Mouse (Mus musculus) cerebellum, adult 9-10 months (tissue): ENCODE measurements at regions not wholly inside any gene's neighbourhood (a gene's known extent, or its start where the extent isn't known, plus 50 kb on each side); places are given as distances from the start of the nearest gene placed in this dataset.

ENCODE experiments used
- DNase-seq: peaks from one replicate; pipeline ENCODE4 v3.0.0; 2022

DNA sequence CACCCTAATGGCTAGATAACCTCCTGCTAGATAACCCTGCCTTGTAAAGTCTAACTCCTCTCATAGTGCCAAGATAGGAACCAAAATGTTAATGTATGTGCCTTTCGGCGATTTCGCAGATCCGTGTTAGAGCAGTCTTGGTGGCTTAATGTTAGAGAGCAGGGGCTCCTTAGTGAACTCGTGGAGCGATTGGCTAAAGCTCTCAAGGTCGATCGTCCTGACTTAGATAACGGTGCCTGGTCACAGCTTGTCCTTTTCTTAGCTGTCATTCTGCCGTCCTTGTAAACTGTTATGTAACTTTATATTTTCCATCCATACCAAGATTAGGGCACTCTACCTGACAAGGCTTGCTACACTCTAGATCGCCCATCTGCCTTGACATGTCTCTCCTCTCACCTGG is 119.5 kb upstream of the Prox1 start:
- no peak for DNase-seq

DNA sequence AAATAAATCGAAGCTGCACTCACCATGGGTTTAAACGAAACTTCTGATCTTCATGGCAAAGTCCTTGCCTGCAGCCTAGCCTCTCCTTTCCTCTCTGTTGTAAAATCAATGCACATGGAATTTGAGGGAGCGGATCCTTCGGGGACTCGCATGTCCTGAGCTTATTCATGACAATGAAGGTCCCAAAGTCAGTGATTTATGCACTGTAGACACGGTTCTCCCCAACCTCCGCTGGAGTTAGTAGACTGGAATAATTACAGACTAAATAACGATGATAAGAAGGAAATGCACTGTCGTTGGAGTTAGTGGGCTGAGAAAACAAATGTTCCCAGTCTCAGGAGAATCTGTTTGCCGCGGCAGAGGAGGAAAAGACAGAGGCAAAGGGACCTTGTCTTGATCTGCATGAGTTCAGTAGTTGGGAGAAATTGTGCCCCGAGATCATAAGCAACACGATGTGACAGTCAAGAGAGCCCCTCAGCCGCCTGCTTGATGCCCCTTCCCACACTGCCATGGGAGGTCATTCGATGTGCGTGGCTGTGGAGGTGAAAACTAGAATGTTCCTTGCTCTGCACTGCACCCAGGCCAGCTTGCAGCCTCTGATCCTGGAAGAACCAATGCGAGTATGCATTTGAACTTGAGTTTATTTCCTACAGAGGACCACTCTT is 116.1 kb upstream of the Prox1 start:
- no peak for DNase-seq

DNA sequence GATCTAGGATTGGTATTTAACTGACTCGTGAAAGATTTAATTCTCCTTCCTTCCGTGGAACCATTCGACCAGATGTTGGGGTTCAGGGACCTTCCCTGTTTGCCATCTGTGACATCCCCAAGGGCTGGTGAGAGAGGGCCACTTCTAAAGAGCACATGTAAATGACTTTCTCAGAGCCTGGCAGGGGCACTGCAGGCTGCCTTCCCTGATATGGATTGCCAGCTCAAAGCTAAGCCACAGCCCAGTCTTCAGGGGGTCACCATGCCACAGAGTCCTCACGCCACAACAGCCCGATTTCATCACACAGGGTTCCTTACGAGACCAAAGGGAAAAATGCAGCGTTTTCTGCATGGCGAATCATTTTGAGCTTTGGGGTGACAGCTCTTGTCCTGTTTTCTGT is 115.1 kb upstream of the Prox1 start:
- DNase-seq = no peak

DNA sequence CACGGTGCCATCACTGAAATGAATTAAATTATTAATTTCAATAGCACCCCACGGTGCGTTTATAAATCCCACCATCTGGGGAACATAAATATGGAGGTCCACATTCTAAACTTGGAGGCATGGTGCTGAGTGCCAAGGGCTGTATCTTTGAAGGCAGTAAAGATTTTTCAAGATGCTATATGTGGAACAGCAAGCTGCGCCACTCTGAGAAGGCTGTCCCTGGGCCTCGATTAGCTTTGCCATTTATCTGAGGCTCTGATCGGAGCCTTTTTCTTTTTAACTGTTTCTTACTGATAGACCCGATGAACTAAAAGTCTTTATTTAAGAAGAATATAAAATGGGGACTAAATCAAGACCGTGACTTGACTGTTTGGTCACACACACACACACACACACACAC is 114.5 kb upstream of the Prox1 start:
- no peak for DNase-seq

DNA sequence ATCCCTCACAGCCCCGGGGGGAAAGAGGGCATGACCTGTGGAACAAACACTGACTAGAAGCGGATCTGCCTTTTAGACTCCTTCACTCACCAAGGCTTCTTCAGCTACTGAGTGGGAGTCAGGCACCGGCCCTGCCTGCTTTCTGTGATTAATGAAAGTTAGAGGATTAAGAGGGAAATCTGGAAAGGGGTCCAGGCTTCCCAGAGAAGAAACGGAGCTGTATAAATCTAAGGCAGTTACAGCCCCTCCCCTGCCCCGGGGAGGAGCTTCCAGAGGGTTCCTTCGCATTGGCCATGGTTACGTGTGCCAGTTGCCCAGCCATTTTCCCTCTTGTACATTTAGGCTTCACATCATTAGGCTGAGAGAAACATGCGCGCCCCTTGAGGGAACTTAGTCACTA is 113.6 kb upstream of the Prox1 start:
- DNase-seq = no peak

DNA sequence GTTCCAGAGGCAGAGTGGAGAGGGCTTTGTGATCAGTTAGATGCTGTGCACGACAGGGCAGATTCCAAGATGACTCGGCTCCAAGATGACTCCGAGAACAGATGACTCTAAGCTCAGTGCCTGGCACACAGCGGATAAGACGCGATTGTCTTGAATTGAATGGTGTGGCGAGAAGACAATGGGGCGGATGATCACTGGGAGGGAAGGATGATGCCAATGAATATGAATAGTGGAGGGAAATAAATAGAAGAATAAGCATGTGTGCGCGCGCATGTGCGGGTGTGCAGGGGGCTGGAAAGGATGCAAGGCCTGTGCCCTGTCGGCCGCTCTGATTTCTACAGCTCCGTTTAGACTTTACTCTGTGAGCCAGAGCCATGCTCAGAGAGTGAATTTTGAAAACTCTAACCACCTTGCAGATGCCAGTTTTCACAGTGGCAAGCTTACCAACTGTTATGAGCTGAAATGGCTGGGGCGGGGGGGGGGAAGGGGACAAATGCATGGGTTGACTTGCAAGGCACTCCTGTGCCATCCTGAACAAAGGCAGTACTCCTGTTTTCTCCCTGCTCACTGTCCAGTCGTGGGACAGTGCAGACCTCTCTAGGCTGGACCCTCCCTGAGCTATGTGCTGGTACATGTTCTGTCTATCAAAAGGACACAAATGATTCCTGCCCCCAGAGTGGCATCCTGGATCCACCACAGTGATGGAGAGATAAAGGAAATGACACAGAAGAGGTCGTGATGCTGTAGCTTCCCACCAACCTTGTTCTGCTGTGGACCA is 109.8 kb upstream of the Prox1 start:
- DNase-seq = peak; percentile 29

DNA sequence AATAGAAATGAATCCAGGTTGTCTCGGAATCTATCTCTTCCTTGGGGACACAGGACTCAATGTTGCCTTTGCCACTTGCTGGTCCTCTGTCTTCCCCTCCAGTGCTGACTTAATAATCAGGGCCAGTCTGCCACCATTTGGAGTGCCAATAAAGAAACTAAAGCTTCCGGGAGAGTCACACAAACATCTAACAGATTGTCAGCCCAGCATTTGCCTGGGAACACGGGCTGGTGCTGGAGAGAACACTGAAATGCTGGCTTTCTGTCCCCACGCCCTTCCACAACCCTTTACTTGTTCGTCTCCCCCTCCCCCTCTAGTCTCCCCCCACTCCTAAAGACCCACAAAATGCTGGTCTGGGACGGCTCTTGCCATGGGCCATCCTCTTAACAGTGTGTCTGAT is 104.4 kb upstream of the Prox1 start:
- no peak for DNase-seq

DNA sequence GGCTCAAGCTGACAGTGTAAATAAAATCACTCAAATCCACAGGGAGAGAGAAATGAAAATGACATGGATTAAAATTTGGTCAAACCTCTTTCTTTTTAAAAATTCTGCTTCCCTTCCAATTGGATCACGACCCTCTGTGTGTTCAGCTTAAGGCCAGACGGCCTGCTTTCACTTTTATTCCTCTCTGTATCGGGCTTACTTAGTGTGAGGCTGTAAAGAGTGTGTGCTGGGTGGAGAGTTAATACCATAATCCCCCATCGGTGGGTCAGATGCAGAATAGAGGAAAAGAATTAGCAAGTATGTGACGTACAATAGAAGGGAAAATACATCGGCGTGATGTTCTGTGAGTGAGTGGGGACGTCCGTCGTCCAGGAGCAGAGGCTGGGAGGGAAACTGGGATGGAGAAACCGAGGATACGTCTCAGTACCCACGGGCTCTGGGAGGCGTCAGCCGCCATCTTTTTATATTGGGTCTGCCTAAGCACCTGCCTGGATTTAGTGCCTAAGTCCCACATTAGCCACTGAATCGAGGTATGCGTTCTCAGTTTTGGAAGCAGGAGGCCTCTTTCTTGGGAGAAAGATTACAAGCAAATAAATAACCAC is 100.4 kb upstream of the Prox1 start:
- DNase-seq = no peak

DNA sequence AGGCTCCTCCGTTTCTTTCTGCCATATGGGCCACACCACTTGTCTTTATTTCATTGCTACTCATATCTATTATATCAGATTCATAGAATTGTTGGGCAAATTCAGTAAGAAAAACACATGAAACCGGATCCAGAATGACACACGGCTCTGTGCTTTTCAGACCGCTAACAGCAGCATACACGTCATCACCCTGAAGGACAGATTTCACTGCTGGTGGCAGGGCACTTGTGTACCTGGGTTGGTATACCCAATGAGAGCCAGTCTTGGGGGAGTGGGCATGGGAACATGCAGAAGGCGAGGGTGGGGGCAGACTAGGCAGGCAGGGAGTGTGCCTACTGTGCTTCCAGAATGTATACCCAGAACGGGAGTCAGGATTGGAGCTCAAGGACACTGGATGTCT is 98.7 kb upstream of the Prox1 start:
- no peak for DNase-seq

DNA sequence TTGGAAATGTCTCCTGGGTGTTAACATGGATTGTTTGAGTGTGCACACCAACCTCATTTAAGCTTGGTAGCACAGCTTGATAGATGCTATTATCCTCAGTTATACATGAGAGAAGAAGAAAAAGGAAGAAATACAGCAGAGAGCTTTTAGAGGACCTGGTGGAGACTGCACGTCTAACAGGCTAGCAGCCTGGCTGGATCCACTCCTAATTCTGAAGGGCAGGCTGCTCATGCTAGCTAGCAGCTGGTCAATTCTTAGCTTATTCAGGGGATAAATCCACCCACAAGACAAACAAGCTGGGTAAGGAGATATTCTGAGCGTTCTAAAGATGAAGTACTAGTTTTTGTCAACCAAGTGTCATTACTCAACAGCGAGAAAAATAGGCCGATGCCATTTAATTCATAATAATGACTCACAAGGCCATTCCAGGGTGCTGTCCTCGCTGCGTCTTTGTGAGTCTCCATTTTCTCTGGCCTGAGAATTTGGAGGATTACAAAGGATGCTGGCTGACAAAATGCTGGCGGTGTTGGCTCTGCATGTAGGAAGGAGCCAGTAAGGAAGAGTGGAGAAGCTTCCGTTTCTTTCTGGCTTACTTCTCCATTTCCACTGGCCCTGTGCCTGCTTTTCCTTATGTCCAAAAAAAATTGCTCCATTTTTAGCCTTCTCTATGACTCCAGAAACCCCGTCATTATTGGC is 94.7 kb upstream of the Prox1 start:
- DNase-seq = peak; percentile 24

DNA sequence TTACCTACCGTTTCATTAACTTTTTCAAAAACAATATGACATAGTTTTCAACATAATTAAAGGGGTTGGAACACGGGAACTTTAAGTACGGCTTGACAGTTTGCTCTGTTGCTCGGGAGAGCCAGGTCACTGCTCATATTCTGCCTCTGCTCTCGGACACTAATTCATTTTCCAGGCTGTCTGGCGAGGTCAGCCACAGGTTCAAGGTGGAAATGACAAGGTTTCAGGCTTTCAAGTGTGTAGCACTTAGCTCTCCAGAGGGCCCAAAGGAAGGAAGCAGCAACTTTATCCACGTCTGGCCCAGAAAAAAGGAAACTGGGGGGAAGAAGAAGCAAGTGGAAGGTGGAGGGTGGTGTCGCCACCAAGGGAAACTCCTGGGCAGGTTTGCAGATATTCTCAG is 94.0 kb upstream of the Prox1 start:
- DNase-seq = no peak

DNA sequence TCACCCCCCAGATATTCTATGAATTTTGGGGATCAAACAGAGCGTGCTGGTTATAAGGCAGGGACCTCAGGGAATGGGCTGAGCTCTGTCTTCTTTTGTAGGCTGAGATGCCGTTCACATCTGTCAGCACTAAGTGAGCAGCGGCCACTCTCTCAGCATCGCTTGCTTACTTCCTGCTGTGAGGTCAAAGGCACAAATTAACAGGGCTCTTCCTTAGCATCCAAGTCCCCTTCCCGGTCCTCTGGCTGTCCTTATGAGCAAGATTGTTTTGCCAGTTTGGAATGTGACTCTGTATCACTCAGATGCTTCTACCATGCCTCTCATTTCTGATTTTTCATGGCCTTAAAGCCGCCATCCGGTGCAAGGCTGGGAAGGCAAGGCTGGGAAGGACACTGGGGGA is 93.1 kb upstream of the Prox1 start:
- no peak for DNase-seq

DNA sequence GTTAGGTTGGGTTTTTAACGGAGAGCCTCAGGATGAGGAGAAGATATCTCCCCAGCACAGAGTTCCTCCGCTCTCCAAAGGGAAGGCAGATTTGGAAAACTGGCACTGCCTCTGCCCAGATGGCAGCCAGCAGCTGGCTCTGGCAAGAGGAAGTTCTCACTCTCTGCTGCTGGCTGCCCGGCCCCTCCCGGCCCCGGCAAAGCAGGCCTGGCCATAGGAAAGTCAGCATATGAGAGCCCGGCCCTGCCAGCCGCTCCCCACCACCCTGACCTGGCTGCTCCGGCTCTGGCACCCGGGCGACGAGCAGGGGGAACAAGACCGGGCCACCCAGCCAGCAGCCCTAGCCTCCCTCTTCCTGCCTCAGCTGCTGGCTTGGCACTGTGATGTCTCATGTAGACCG is 89.1 kb upstream of the Prox1 start:
- DNase-seq = no peak

DNA sequence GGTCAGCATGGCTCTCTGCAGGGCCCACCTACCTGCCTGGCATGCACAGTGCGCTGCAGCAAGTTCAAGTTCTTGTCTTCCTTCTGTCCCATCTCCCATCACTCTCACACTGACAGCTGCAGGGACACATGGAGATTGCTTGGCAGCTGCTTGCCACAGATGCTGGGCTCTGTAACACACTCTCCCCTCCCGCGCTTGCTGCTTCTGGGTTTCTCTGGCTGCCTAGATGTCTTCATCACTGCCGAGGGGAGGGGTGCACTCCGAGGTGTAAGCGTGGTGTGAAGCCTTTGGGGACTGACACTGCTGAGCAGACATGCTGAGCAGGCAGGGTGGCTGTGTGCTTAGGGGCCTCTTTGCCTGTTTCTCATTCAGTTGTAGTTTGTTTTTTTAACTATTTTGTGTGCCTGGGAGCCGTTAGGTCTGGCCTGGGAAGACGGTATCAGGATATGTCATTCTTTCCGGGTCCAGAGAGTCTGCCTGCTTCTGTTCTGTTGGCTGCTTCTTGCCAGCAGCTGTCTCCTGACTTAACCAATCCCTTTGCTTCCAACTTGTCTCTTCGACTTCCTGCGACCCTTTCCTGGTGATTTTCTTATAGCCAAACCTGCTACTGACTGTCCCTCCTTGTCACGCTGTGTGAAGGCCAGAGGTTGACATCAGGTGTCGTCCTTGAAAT is 80.2 kb upstream of the Prox1 start:
- DNase-seq = no peak

DNA sequence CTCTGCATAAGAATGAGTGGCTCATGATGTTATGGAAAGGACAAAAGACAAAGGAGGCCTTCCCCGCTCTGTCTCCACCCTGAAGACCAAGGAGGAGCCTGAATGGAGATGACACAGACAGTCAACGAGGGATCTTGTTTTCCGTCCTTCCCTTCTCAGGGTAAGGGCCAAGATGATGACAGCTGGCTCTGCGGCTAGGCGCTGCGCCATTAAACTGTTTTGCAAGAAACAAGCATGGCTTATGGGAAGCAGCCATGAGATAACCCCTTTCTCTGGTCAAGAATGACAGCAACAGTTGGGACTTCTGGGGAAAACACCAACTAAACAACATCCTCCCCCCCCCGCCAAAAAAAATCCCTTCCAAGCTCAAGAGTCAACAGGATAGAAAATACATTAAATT is 72.0 kb upstream of the Prox1 start:
- DNase-seq = no peak

DNA sequence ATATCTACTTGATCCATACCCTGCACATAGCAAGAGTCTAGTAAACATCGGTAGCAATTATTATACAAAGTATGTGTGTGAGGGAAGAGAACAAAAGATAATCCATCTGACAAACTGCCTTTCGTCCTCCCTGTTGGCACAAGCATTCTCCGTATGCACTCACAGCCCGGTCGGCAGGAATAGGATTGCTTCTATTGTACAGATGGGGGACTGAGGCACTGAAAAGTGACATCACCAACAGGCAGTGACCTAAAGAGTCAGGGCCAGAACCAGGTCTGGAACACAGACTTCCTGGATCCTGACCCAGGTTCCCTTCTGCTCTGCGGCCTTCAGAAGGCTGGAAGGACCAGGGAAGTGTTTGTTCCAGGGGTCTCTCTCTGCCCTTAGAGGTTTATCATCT is 69.3 kb upstream of the Prox1 start:
- no peak for DNase-seq

DNA sequence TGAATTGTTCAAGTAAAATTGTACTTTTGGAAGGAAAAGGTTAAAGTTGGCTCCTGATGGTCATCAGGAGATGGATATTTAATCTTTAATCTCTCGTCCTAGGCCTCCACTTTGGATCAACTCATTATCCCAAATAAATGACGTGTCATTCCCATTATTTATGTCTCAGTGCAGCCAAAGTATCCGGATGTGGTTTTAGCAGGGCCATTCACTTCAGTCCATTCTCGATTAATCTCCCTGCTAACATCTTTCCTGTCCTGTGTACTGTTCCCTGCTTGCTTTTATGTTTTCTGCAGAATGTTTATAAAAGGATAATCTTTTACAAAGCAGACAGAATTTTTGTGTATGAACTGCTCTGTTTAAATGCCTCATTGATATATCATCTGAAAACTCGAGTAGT is 60.4 kb upstream of the Prox1 start:
- no peak for DNase-seq

DNA sequence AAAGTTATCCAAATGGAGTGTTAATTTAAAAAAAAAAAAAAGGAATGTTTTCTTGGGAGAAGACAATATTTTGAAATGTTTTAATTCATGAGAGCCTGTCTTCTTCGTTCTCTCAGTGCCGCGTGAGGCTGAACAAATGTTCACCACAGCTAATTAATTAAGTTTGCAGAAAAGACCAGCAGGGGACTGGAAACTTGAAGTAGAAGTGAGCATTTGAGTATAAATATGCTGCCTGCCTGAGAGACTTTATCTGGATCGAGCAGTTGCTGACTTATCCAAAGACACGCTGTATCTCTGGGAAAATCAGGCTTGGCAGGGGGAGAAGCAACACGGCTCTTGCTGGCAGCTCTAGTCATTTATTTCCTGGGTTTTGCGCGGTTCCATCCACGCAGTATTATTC is 49.9 kb upstream of the Prox1 start:
- DNase-seq = no peak
